Mouse (Mus musculus) heart, adult 2 months (tissue): ENCODE measurements around the gene Syt12.

Source experiments
- CTCF ChIP-seq: fragments of 200-600 bp; IDR thresholded peaks from 2 replicates; pipeline ENCODE4 v1.8.1; 2022; ENCODE audit warnings: antibody characterized with exemption, mild to moderate bottlenecking, moderate library complexity
- POLR2A ChIP-seq: fragments of 200-500 bp; IDR thresholded peaks from 2 replicates; pipeline ENCODE4 v1.6.1; 2011; ENCODE audit warnings: mild to moderate bottlenecking, low read depth, low read length, control low read depth; ENCODE audit not compliant: insufficient read depth

GRCm38 (mm10) chr19:4515746-4516145, 38.5 kb upstream of the Syt12 start:
- no peak for TF ChIP-seq CTCF
- no peak for TF ChIP-seq POLR2A
